Mouse (Mus musculus) hindbrain, embryonic 11.5 days (tissue): ENCODE measurements around the gene Jag1. TPM values are rescaled to one million over a fixed set of nuclear protein-coding genes. Genes with fewer than 3 reads are reported as not detected.

Experiments
- ATAC-seq: fragments of 200-750 bp; cut with Nextera tagmentation; 2 replicates; pipeline ENCODE4 v1.8.0; 2017; ENCODE audit warnings: mild to moderate bottlenecking, moderate TSS enrichment, moderate library complexity; ENCODE audit not compliant: low FRiP score
- DNase-seq: peaks from one replicate; pipeline ENCODE4 v3.0.0-alpha.2; 2015; ENCODE audit warnings: low spot score
- H3K27ac ChIP-seq: fragments of 300-500 bp; sonication (generic); 2 replicates; pipeline ENCODE4 v1.5.1; 2014; ENCODE audit warnings: mild to moderate bottlenecking, low read depth, low read length
- H3K27me3 ChIP-seq: fragments of 300-500 bp; sonication (generic); 2 replicates; pipeline ENCODE4 v1.6.1; 2014; ENCODE audit warnings: mild to moderate bottlenecking, low read length, moderate library complexity, mixed read lengths; ENCODE audit not compliant: control insufficient read depth, insufficient read depth
- H3K36me3 ChIP-seq: fragments of 300-500 bp; sonication (generic); 2 replicates; pipeline ENCODE4 v1.6.1; 2014; ENCODE audit warnings: mild to moderate bottlenecking, low read length, moderate library complexity, mixed read lengths; ENCODE audit not compliant: control insufficient read depth, insufficient read depth
- H3K4me1 ChIP-seq: fragments of 300-500 bp; sonication (generic); replicated peaks from 2 replicates; pipeline ENCODE4 v1.6.1; 2014; ENCODE audit warnings: low read length, mixed read lengths; ENCODE audit not compliant: control insufficient read depth, insufficient read depth
- H3K4me2 ChIP-seq: fragments of 300-500 bp; sonication (generic); replicated peaks from 2 replicates; pipeline ENCODE4 v1.6.1; 2014; ENCODE audit warnings: mild to moderate bottlenecking, low read depth, low read length
- H3K4me3 ChIP-seq: fragments of 300-500 bp; sonication (generic); 2 replicates; pipeline ENCODE4 v1.5.1; 2014; ENCODE audit warnings: low read depth, low read length
- H3K9ac ChIP-seq: fragments of 300-500 bp; sonication (generic); 2 replicates; pipeline ENCODE4 v1.6.1; 2014; ENCODE audit warnings: low read depth, low read length
- H3K9me3 ChIP-seq: fragments of 300-500 bp; sonication (generic); 2 replicates; pipeline ENCODE4 v1.6.1; 2016; ENCODE audit warnings: low read length; ENCODE audit not compliant: control insufficient read depth
- WGBS: fragments of 180-500 bp; shearing (Covaris S2); extraction: QIAGEN DNeasy Blood & Tissue Kit; methylation state at CpG from one replicate; pipeline ENCODE4 v1.1.7; 2014; 5-methylcytosine and 5-hydroxymethylcytosine counted together
- polyA plus RNA-seq: library from polyadenylated mRNA; unstranded; fragments of >200 nt; fragmentation: Nextera tagmentation; extraction: Ambion mirVana; gene quantifications from 2 replicates; pipeline ENCODE4 v1.2.1, GENCODE M21; 2014

Jag1 gene
- 21.3 and 22.1 TPM in 2 replicates for polyA plus RNA-seq

DNA sequence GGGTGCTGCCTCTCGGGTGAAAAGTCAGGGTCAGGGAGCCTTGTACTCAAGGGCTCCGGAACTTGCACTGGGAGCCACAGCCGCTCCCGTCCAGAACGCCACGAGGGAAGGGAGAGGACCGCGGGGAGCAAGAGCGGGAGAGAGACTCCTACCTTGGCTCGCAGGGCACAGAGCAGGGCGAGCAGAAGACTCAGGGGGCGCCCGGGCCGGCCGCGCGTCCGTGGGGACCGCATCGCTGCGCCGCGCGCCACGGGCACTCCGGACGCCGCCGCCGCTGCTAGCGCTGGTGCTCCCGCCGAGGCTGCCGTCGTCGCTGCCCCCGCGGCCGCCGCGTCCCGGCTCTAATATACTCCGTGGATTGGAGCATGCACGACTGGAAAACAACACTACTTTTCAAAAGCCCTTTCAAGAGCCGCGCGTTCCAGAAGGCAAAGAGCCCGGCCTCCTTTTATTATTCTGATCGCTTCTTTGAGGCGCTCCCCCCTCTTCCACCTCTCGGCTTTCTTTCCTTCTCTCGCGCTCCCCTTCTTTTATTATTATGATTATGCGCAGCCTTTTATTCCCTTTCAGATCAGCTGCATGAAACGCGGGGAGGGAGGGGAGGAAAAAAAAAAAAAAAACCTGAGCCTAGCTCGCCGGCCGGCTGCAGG lies at the start of gene Jag1:
Gene Jag1 (minus strand): TSS at position 620 of the 650 bp plus-strand sequence.
- peak within 1 kb of the TSS; percentile 74 for H3K9ac ChIP-seq
- no peaks in the 10 kb centered on the region; the same call in 1 of the 2 replicates for H3K4me1 ChIP-seq
- peak within 1 kb of the TSS; percentile 74 for H3K4me3 ChIP-seq
- under 1% methylated on average over 51 of the region's 59 CpGs for WGBS
- peak within 1 kb of the TSS; percentile 71 for H3K4me2 ChIP-seq
- ATAC-seq: peak; percentile 51
- H3K36me3 ChIP-seq: no peaks in the 10 kb centered on the region
- peak within 1 kb of the TSS; percentile 84 for H3K27ac ChIP-seq
- DNase-seq: peak; percentile 75
- H3K9me3 ChIP-seq: no peaks in the 10 kb centered on the region
- no peaks in the 10 kb centered on the region for H3K27me3 ChIP-seq

- no peak overlapping the region for H3K9ac ChIP-seq
- no peaks in the 10 kb centered on the region for H3K27me3 ChIP-seq
- no peaks in the 10 kb centered on the region for H3K4me1 ChIP-seq
- DNase-seq: no peak
- no peaks in the 10 kb centered on the region for H3K9me3 ChIP-seq
- H3K4me2 ChIP-seq: no peak overlapping the region
- no peak for ATAC-seq
- no peak overlapping the region for H3K27ac ChIP-seq
- 83% methylated on average over 1 of the region's 1 CpGs for WGBS
- H3K36me3 ChIP-seq: no peaks in the 10 kb centered on the region
- no peak overlapping the region for H3K4me3 ChIP-seq
Measured at GRCm38 (mm10) chr2:137156018-137156417, 39.6 kb upstream of the Jag1 start.

GRCm38 (mm10) chr2:137153825-137154224 lies 37.4 kb upstream of the Jag1 start:
- WGBS: 68% methylated on average over 4 of the region's 4 CpGs
- peak; percentile 18 for ATAC-seq
- H3K4me2 ChIP-seq: no peak overlapping the region
- no peak overlapping the region for H3K27ac ChIP-seq
- no peak overlapping the region for H3K4me3 ChIP-seq
- no peaks in the 10 kb centered on the region for H3K36me3 ChIP-seq
- H3K27me3 ChIP-seq: no peaks in the 10 kb centered on the region
- no peak for DNase-seq
- H3K9ac ChIP-seq: no peak overlapping the region
- no peaks in the 10 kb centered on the region for H3K9me3 ChIP-seq
- H3K4me1 ChIP-seq: no peaks in the 10 kb centered on the region

DNA sequence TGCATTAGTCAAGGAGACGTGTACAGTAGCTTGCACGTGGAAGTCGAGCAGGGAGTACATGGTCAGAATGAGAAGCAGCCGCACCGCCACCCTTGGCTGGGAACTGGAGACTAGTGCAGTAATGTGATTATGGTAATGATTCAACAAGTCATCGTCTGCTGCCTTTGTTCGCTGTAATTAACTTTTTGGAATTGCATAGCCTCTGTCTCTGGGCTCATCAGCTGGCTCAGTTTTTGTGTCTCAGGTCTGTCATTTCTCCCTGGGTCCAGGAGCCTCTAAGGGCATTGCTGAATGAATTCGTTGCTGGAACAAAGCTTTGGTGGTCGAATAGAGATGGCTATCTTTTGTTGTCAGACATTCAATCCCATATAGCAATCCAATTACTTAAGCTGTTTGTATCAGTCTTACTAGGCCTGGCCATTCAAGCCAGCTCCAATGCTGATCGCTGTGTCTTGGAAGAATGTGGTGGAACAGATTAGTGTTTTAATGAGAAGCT lies 36.8 kb upstream of the Jag1 start:
- H3K4me2 ChIP-seq: no peak overlapping the region

GRCm38 (mm10) chr2:137150953-137151352 lies 34.5 kb upstream of the Jag1 start:
- H3K27ac ChIP-seq: no peak overlapping the region
- H3K4me1 ChIP-seq: no peaks in the 10 kb centered on the region
- H3K9ac ChIP-seq: no peak overlapping the region
- WGBS: 95% methylated on average over 3 of the region's 3 CpGs
- ATAC-seq: no peak
- H3K27me3 ChIP-seq: no peaks in the 10 kb centered on the region
- no peak overlapping the region for H3K4me3 ChIP-seq
- H3K4me2 ChIP-seq: no peak overlapping the region
- no peak for DNase-seq
- no peaks in the 10 kb centered on the region for H3K36me3 ChIP-seq
- no peaks in the 10 kb centered on the region for H3K9me3 ChIP-seq

More for the DNA sequence above, 36.8 kb upstream of the Jag1 start:
- Histone ChIP-seq H3K27me3 (no peaks in the 10 kb centered on the region), H3K9me3 (no peaks in the 10 kb centered on the region), H3K36me3 (no peaks in the 10 kb centered on the region), H3K9ac (no peak overlapping the region), H3K4me3 (no peak overlapping the region), H3K27ac (peak overlapping the region; percentile 45; the same call in 1 of the 2 replicates), H3K4me1 (no peaks in the 10 kb centered on the region)
- peak; percentile 91 for ATAC-seq
- DNase-seq: peak; percentile 56
- WGBS: 40% methylated on average over 10 of the region's 10 CpGs

GRCm38 (mm10) chr2:137146938-137147666 lies 30.7 kb upstream of the Jag1 start:
- Histone ChIP-seq H3K27me3 (no peaks in the 10 kb centered on the region), H3K4me1 (no peaks in the 10 kb centered on the region), H3K36me3 (no peaks in the 10 kb centered on the region), H3K27ac (no peak overlapping the region), H3K4me3 (no peak overlapping the region), H3K9me3 (no peaks in the 10 kb centered on the region), H3K9ac (no peak overlapping the region), H3K4me2 (no peak overlapping the region)
- DNase-seq: no peak
- no peak for ATAC-seq
- 92% methylated on average over 2 of the region's 2 CpGs for WGBS

- Histone ChIP-seq H3K27me3 (no peaks in the 10 kb centered on the region), H3K9ac (no peak overlapping the region), H3K27ac (no peak overlapping the region), H3K4me3 (no peak overlapping the region), H3K4me1 (no peaks in the 10 kb centered on the region), H3K9me3 (no peaks in the 10 kb centered on the region), H3K36me3 (no peaks in the 10 kb centered on the region), H3K4me2 (no peak overlapping the region)
- ATAC-seq: no peak
- WGBS: 96% methylated on average over 1 of the region's 1 CpGs
- no peak for DNase-seq
Measured at GRCm38 (mm10) chr2:137138063-137138462, 21.6 kb upstream of the Jag1 start.

DNA sequence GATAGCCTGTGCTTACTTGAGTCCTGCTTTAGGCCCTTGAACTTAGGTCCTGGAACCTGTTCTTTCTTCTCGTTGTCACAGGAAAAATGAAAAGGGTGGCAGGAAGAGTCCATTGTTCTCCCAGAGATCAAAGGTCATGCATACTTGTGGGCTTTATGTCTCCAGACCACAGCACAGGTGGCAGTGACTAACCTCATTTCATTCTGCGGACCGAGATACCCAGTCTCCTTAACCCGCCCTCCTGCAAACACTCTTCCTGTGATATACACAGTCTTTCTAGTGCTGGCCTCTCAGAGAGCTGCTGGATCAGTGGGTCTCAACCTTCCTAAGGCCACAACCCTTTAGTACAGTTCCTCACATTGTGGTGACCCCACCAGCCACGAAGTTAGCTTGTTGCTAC lies 17.6 kb upstream of the Jag1 start:
- Histone ChIP-seq H3K9ac (no peak overlapping the region), H3K4me1 (no peaks in the 10 kb centered on the region), H3K9me3 (no peaks in the 10 kb centered on the region), H3K27me3 (no peaks in the 10 kb centered on the region), H3K27ac (no peak overlapping the region), H3K36me3 (no peaks in the 10 kb centered on the region), H3K4me2 (no peak overlapping the region), H3K4me3 (no peak overlapping the region)
- WGBS: 90% methylated on average over 5 of the region's 5 CpGs
- DNase-seq (no peak), ATAC-seq (no peak)
